In genomic region chr9:96116801-96117200, GRCm38 (mm10) we compare ENCODE assay signal across 22 mouse cellular contexts. TPM values are rescaled to one million over a fixed set of nuclear protein-coding genes. Genes with fewer than 3 reads are reported as not detected.
A peak's percentile ranks its signal among the peaks of the same experiment; 100 is the strongest.
DNase-seq lines count a peak whose midpoint lies in the region; ATAC-seq and TF ChIP-seq lines count a peak whose summit lies in the region.
"Had no signal": no experiment of that assay in that cellular context is flagged by ENCODE, and none has a peak within 500 bp of the region (broad histone marks: within the 10 kb centered on the region; RNA-seq: fewer than 3 reads in every experiment).

No protein-coding gene starts in this region.

- TF ChIP-seq CTCF in kidney, adult 2 months (conservative IDR thresholded peaks at IDR 0.05; ENCODE audit: insufficient read depth, insufficient read length, low read depth, low read length): no peak

- no peak overlapping the region for H3K4me2 ChIP-seq in kidney, embryonic 15.5 days
- H3K4me2 ChIP-seq in kidney, embryonic 16.5 days (replicated peaks; ENCODE audit: low read depth, low read length): no peak overlapping the region
- H3K4me2 ChIP-seq: embryonic facial prominence, embryonic 13.5 days; embryonic facial prominence, embryonic 15.5 days; forebrain, embryonic 12.5 days had no signal

- H3K36me3 ChIP-seq in kidney, adult 2 months (ENCODE audit: control insufficient read depth, insufficient read depth, low read length): no peaks in the 10 kb centered on the region
- H3K36me3 ChIP-seq in kidney, embryonic 15.5 days: no peaks in the 10 kb centered on the region
- no peaks in the 10 kb centered on the region for H3K36me3 ChIP-seq in kidney, embryonic 16.5 days (ENCODE audit: insufficient read depth, low read length)
- H3K36me3 ChIP-seq: embryonic facial prominence, embryonic 13.5 days; embryonic facial prominence, embryonic 15.5 days; forebrain, embryonic 10.5 days; forebrain, embryonic 12.5 days had no signal

- H3K27me3 ChIP-seq in kidney, adult 2 months (replicated peaks; ENCODE audit: control insufficient read depth, insufficient read depth, low read length): no peaks in the 10 kb centered on the region
- H3K27me3 ChIP-seq in kidney, embryonic 15.5 days: no peaks in the 10 kb centered on the region
- no peaks in the 10 kb centered on the region for H3K27me3 ChIP-seq in kidney, embryonic 16.5 days (ENCODE audit: insufficient read depth, low read length)
- H3K27me3 ChIP-seq: embryonic facial prominence, embryonic 13.5 days; embryonic facial prominence, embryonic 15.5 days had no signal

- no peak overlapping the region for H3K9ac ChIP-seq in kidney, embryonic 15.5 days
- H3K9ac ChIP-seq in kidney, embryonic 16.5 days (replicated peaks; ENCODE audit: low read length): no peak overlapping the region
- H3K9ac ChIP-seq: embryonic facial prominence, embryonic 13.5 days; embryonic facial prominence, embryonic 15.5 days; forebrain, embryonic 12.5 days had no signal

- peak; percentile 79 for DNase-seq in kidney, adult 2 months
- peak; percentile 79 for DNase-seq in kidney, adult 9 months
- DNase-seq in kidney, postnatal 4 days: no peak
- DNase-seq in kidney, postnatal 36 days: peak; percentile 30 to 72
- DNase-seq: adrenal gland, adult 2 months; adrenal gland, postnatal 10 days; adrenal gland, postnatal 25 days; cerebellum, adult 11 months; cerebellum, adult 18-20 months; cerebellum, adult 8-10 months; cerebellum, adult 9-11 months; cerebellum, postnatal 14 days; cerebellum, postnatal 36 days; embryo, embryonic 11 days had no signal

- no peak for TF ChIP-seq POLR2A in kidney, adult 2 months (IDR thresholded peaks at IDR 0.05; ENCODE audit: low read depth, low read length)

- ATAC-seq in kidney, embryonic 15.5 days (replicated peaks; ENCODE audit: low FRiP score): no peak
- no peak for ATAC-seq in kidney, embryonic 16.5 days (ENCODE audit: low FRiP score, low TSS enrichment)
- ATAC-seq: forebrain, embryonic 14.5 days had no signal

- H3K27ac ChIP-seq in kidney, adult 2 months (ENCODE audit: insufficient read depth, low read depth, low read length): no peak overlapping the region
- no peak overlapping the region for H3K27ac ChIP-seq in kidney, embryonic 15.5 days
- no peak overlapping the region for H3K27ac ChIP-seq in kidney, embryonic 16.5 days (ENCODE audit: low read length)
- H3K27ac ChIP-seq: embryonic facial prominence, embryonic 13.5 days; embryonic facial prominence, embryonic 15.5 days; forebrain, embryonic 10.5 days; forebrain, embryonic 12.5 days had no signal

- H3K4me1 ChIP-seq in kidney, adult 2 months (ENCODE audit: control insufficient read depth, insufficient read depth, low read length): peaks cover 7% of the 10 kb centered on the region; the same call in 1 of the 2 replicates
- H3K4me1 ChIP-seq in kidney, embryonic 15.5 days: peaks cover 3% of the 10 kb centered on the region; the same call in 1 of the 2 replicates
- H3K4me1 ChIP-seq in kidney, embryonic 16.5 days (ENCODE audit: insufficient read depth, low read length): 0 out of 2 replicates have a peak, but pooled peaks cover 9% of the 10 kb centered on the region
- H3K4me1 ChIP-seq: embryonic facial prominence, embryonic 15.5 days had no signal

- WGBS in kidney, adult 2 months: 65% methylated on average over 6 of the region's 6 CpGs
- 87% methylated on average over 6 of the region's 6 CpGs for WGBS in kidney, embryonic 15.5 days
- WGBS in kidney, embryonic 16.5 days: 85% methylated on average over 6 of the region's 6 CpGs

- no peaks in the 10 kb centered on the region for H3K9me3 ChIP-seq in kidney, embryonic 15.5 days (replicated peaks)
- H3K9me3 ChIP-seq in kidney, embryonic 16.5 days (ENCODE audit: low read length): no peaks in the 10 kb centered on the region
- H3K9me3 ChIP-seq: embryonic facial prominence, embryonic 13.5 days; embryonic facial prominence, embryonic 15.5 days; forebrain, embryonic 10.5 days; forebrain, embryonic 12.5 days had no signal

- H3K4me3 ChIP-seq in kidney, adult 2 months (ENCODE audit: insufficient read depth, low read depth, low read length): no peak overlapping the region
- no peak overlapping the region for H3K4me3 ChIP-seq in kidney, embryonic 15.5 days (replicated peaks)
- H3K4me3 ChIP-seq in kidney, embryonic 16.5 days (ENCODE audit: low read length): no peak overlapping the region
- H3K4me3 ChIP-seq: embryonic facial prominence, embryonic 13.5 days; embryonic facial prominence, embryonic 15.5 days; erythroblast, embryonic 14.5 days; forebrain, embryonic 10.5 days; forebrain, embryonic 12.5 days had no signal

RNA-seq across cellular contexts. Expression of gene Gk5, which starts 2.4 kb away (rescaled TPM):
- 6.7 and 6.9 TPM in 2 replicates for polyA plus RNA-seq in kidney, adult 2 months (2012; rRNA removed)
- polyA plus RNA-seq in kidney, embryonic 15.5 days (2015; fragmentation: Nextera tagmentation; extraction: Ambion mirVana): 5.5 and 5.7 TPM in 2 replicates
- 5.6 and 5.9 TPM in 2 replicates for polyA plus RNA-seq in kidney, embryonic 16.5 days (2015; fragmentation: Nextera tagmentation; extraction: Ambion mirVana)
- polyA plus RNA-seq: erythroblast, embryonic 14.5 days had no signal

Comparison
In these comparisons a context has a peak if more than half of its experiments do, and no peak if none do; other contexts are left out.
1. DNase-seq: peak in kidney, adult 2 months (single experiment), kidney, adult 9 months (single experiment) and kidney, postnatal 36 days (2 of 2); none in kidney, postnatal 4 days (0 of 2).